Mouse (Mus musculus) midbrain, embryonic 13.5 days (tissue): ENCODE data around the gene Crmp1. TPM values are rescaled to one million over a fixed set of nuclear protein-coding genes. Genes with fewer than 3 reads are reported as not detected.
A peak's percentile ranks its signal among the peaks of the same experiment; 100 is the strongest.

Experiments
- ATAC-seq: fragments of 200-750 bp; cut with Nextera tagmentation; 2 replicates; pipeline ENCODE4 v1.8.0; 2017; ENCODE audit warnings: mild to moderate bottlenecking, moderate TSS enrichment, moderate library complexity
- H3K27ac ChIP-seq: fragments of 300-500 bp; sonication (generic); 2 replicates; pipeline ENCODE4 v1.5.1; 2015; ENCODE audit warnings: inconsistent platforms, mild to moderate bottlenecking, moderate library complexity
- H3K27me3 ChIP-seq: fragments of 300-500 bp; sonication (generic); 2 replicates; pipeline ENCODE4 v1.6.1; 2015; ENCODE audit warnings: mild to moderate bottlenecking, inconsistent platforms
- H3K36me3 ChIP-seq: fragments of 300-500 bp; sonication (generic); 2 replicates; pipeline ENCODE4 v1.6.1; 2015; ENCODE audit warnings: mild to moderate bottlenecking, inconsistent platforms
- H3K4me1 ChIP-seq: fragments of 300-500 bp; sonication (generic); replicated peaks from 2 replicates; pipeline ENCODE4 v1.6.1; 2015; ENCODE audit warnings: inconsistent platforms
- H3K4me2 ChIP-seq: fragments of 300-500 bp; sonication (generic); replicated peaks from 2 replicates; pipeline ENCODE4 v1.6.1; 2015; ENCODE audit warnings: moderate library complexity, mild to moderate bottlenecking, inconsistent platforms
- H3K4me3 ChIP-seq: fragments of 300-500 bp; sonication (generic); replicated peaks from 2 replicates; pipeline ENCODE4 v1.5.1; 2015; ENCODE audit warnings: mild to moderate bottlenecking, inconsistent platforms
- H3K9ac ChIP-seq: fragments of 300-500 bp; sonication (generic); replicated peaks from 2 replicates; pipeline ENCODE4 v1.6.1; 2015; ENCODE audit warnings: mild to moderate bottlenecking, inconsistent platforms
- H3K9me3 ChIP-seq: fragments of 300-500 bp; sonication (generic); 2 replicates; pipeline ENCODE4 v1.6.1; 2016; ENCODE audit warnings: mild to moderate bottlenecking, inconsistent platforms
- WGBS: fragments of 180-500 bp; shearing (Covaris S2); methylation state at CpG from one replicate; pipeline ENCODE4 v1.1.7; 2015; 5-methylcytosine and 5-hydroxymethylcytosine counted together
- polyA plus RNA-seq: library from polyadenylated mRNA; unstranded; fragments of >200 nt; fragmentation: Nextera tagmentation; extraction: Ambion mirVana; gene quantifications from 2 replicates; pipeline ENCODE4 v1.2.1, GENCODE M21; 2015

Crmp1 gene
- polyA plus RNA-seq, 1 experiment from 2014 or later, result 711 TPM

DNA sequence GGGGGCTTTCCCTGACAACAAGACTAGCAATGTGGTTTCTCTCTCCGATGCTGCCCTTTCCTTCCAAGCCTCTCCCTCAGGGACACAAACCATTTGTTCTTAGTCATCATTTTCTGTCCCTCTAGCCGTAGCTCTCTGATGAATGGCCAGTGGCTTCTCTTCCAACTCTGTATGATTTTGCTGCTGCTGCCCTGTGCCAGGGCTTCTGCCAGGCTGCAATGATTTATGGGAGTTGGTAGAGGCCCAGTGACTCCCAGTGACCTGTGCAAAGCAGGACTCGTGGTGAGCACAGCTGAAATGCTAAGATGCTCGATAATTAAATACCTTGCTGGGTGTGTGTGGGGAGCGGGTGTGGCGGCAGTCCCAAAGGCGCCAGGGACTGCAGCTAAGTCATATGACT lies 26.5 kb upstream of the Crmp1 start:
- ATAC-seq, result no peak
- no peak overlapping the region for H3K4me2 ChIP-seq
- H3K36me3 ChIP-seq, result no peaks in the 10 kb centered on the region
- peaks cover 12% of the 10 kb centered on the region for H3K4me1 ChIP-seq
- H3K4me3 ChIP-seq, result no peak overlapping the region
- H3K27ac ChIP-seq, result no peak overlapping the region
- WGBS, result 91% methylated on average over 7 of the region's 7 CpGs
- H3K9me3 ChIP-seq, result no peaks in the 10 kb centered on the region
- no peaks in the 10 kb centered on the region for H3K27me3 ChIP-seq
- H3K9ac ChIP-seq, result no peak overlapping the region

DNA sequence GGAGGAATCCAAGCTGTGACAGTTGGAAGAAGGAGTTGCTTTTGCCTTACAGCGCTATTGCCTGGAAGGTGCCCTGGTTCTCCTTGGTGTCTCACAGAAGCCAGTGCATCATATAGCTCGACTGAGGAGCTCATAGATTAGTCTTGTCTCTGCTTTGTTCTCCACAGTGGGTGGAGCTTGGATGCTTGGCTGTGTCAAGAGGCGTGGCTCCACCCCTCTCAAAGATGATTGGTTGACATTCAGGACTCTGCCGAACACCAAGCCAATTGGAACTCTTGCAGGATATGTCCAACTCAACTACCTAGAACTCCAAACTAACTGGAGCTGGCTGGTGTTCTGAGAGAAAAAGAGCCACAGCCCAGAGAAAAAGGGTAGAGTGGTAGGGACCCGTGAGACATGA lies 22.1 kb upstream of the Crmp1 start:
- ATAC-seq, result no peak
- 41% methylated on average over 5 of the region's 5 CpGs for WGBS
- H3K4me1 ChIP-seq, result peaks cover 27% of the 10 kb centered on the region

DNA sequence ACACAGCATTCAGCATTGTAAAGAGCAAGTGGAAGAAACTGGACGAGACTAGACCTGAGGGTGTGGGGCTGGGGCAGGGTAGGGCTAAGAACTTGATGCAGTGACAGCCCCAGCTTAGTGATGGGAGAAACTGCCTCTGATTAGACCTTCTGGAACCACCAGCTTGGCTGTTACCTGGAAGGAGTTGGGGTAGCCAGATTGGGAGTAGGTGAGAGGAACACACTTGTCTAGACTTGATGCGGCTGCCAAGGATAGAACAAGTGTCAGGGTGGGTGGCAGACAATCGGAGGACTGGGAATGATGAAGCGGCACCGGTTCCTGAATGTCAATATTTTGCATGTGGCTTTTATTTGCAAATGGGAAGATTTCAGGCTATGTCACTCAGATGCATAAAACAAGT lies 21.2 kb upstream of the Crmp1 start:
- no peaks in the 10 kb centered on the region for H3K36me3 ChIP-seq
- no peaks in the 10 kb centered on the region for H3K9me3 ChIP-seq
- 89% methylated on average over 5 of the region's 5 CpGs for WGBS
- ATAC-seq, result no peak
- H3K4me3 ChIP-seq, result no peak overlapping the region
- peaks cover 27% of the 10 kb centered on the region for H3K4me1 ChIP-seq
- H3K27me3 ChIP-seq, result 0 out of 2 replicates have a peak, but pooled peaks cover 3% of the 10 kb centered on the region
- no peak overlapping the region for H3K9ac ChIP-seq
- no peak overlapping the region for H3K4me2 ChIP-seq
- no peak overlapping the region for H3K27ac ChIP-seq

More for the DNA sequence above, 22.1 kb upstream of the Crmp1 start:
- no peak overlapping the region for H3K27ac ChIP-seq
- no peaks in the 10 kb centered on the region for H3K9me3 ChIP-seq
- H3K4me2 ChIP-seq, result no peak overlapping the region
- H3K9ac ChIP-seq, result no peak overlapping the region
- H3K36me3 ChIP-seq, result no peaks in the 10 kb centered on the region
- no peaks in the 10 kb centered on the region for H3K27me3 ChIP-seq
- no peak overlapping the region for H3K4me3 ChIP-seq

DNA sequence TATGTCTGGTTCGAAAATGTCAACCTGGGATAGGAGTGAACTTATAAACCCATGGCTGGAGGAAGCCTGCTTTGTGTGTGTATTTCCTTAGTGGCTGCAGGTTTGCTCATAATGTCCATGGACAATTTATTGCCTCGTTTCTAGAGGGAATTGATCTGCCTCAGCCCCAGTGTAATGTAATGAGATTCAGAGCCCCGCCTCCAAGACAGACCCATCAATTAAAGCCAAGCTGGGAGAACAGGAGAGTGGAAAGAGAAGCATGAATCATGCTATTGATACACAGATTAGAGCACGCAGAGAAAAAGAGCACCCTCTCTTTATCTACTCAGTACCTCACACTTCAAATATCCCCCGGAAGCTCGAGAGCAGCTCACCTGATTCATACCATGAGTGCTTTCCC lies 20.2 kb upstream of the Crmp1 start:
- Histone ChIP-seq H3K27ac (0 out of 2 replicates have a peak overlapping the region, but pooled peaks have one; percentile 32), H3K27me3 (0 out of 2 replicates have a peak, but pooled peaks cover 4% of the 10 kb centered on the region), H3K9ac (no peak overlapping the region), H3K4me3 (no peak overlapping the region), H3K9me3 (no peaks in the 10 kb centered on the region), H3K4me1 (peaks cover 27% of the 10 kb centered on the region), H3K36me3 (no peaks in the 10 kb centered on the region), H3K4me2 (no peak overlapping the region)
- WGBS, result 45% methylated on average over 6 of the region's 6 CpGs
- no peak for ATAC-seq

- Histone ChIP-seq H3K4me3 (no peak overlapping the region), H3K9ac (0 out of 2 replicates have a peak overlapping the region, but pooled peaks have one; percentile 19), H3K36me3 (no peaks in the 10 kb centered on the region), H3K4me2 (no peak overlapping the region), H3K27me3 (0 out of 2 replicates have a peak, but pooled peaks cover 4% of the 10 kb centered on the region), H3K27ac (peak overlapping the region; percentile 19; the same call in 1 of the 2 replicates), H3K4me1 (peaks cover 27% of the 10 kb centered on the region), H3K9me3 (no peaks in the 10 kb centered on the region)
- ATAC-seq, result no peak
- WGBS, result 48% methylated on average over 8 of the region's 8 CpGs
These were observed 19.4 kb upstream of the Crmp1 start for GRCm38 (mm10) chr5:37222316-37222715.

- 96% methylated on average over 1 of the region's 1 CpGs for WGBS
- no peaks in the 10 kb centered on the region for H3K36me3 ChIP-seq
- H3K27ac ChIP-seq, result no peak overlapping the region
- H3K4me2 ChIP-seq, result no peak overlapping the region
- ATAC-seq, result no peak
- H3K4me1 ChIP-seq, result peaks cover 17% of the 10 kb centered on the region
- H3K9me3 ChIP-seq, result no peaks in the 10 kb centered on the region
- no peak overlapping the region for H3K4me3 ChIP-seq
- no peak overlapping the region for H3K9ac ChIP-seq
- 0 out of 2 replicates have a peak, but pooled peaks cover 4% of the 10 kb centered on the region for H3K27me3 ChIP-seq
These were observed 16.0 kb upstream of the Crmp1 start for GRCm38 (mm10) chr5:37225708-37226107.

- ATAC-seq, result no peak
- H3K9ac ChIP-seq, result no peak overlapping the region
- no peak overlapping the region for H3K4me2 ChIP-seq
- H3K4me3 ChIP-seq, result no peak overlapping the region
- peaks cover 13% of the 10 kb centered on the region; the same call in 1 of the 2 replicates for H3K27me3 ChIP-seq
- no peaks in the 10 kb centered on the region for H3K36me3 ChIP-seq
- no peaks in the 10 kb centered on the region for H3K9me3 ChIP-seq
- WGBS, result 70% methylated on average over 6 of the region's 6 CpGs
- no peaks in the 10 kb centered on the region for H3K4me1 ChIP-seq
- H3K27ac ChIP-seq, result no peak overlapping the region
These were observed 13.6 kb upstream of the Crmp1 start for GRCm38 (mm10) chr5:37227956-37228680.

DNA sequence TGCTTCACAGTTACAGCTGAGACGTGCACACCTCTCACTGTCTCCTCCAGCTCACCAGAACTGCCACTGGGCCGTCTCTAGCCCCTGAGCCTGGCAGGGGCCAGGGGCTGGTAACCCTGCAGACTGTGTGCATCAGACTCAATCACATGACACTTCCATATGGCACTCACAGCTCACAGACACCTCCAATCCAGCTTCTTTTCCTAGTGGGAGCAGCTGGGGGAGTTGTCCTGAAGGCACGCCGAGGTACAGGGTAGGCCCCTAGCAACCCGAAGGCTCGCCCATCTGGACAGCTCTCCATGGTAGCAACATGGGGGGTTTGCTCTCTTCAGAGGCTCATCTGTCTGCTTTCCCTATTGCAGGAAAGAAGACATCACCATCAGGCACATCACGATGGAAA lies 12.8 kb upstream of the Crmp1 start:
- Histone ChIP-seq H3K9ac (no peak overlapping the region), H3K27me3 (peaks cover 13% of the 10 kb centered on the region; the same call in 1 of the 2 replicates), H3K27ac (no peak overlapping the region), H3K4me1 (no peaks in the 10 kb centered on the region), H3K4me3 (no peak overlapping the region), H3K4me2 (no peak overlapping the region), H3K36me3 (no peaks in the 10 kb centered on the region), H3K9me3 (no peaks in the 10 kb centered on the region)
- 70% methylated on average over 7 of the region's 7 CpGs for WGBS
- ATAC-seq, result peak; percentile 56; the same call in 1 of the 2 replicates

DNA sequence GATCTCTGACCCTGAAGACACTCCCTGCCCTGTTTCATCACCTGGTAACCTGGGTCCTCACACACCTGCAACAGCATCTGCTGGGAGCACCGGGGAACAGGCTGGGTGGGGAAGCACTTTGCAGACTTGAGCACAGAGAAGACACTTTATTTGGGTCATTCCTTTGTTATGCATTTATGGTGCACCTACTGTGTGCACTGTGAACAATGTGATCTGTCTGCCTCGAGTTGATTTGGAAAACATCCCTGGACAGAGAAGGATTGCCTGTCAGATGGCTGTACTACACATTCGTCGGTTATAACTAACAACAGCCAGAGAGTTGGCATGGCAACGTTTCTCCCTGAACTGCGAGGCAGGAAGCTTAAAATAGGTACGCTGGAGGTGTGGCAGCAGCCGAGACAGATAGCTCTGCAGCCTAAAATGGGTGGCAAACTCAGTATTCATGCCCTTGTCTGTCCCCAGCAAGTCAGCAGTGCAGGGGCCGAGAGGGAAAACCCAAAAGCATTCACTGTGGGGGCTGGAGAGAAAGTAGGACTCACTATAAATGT lies 8.7 kb upstream of the Crmp1 start:
- Histone ChIP-seq H3K36me3 (no peaks in the 10 kb centered on the region), H3K4me1 (no peaks in the 10 kb centered on the region), H3K9ac (no peak overlapping the region), H3K27me3 (peaks cover 17% of the 10 kb centered on the region; the same call in 1 of the 2 replicates), H3K4me2 (no peak overlapping the region), H3K4me3 (no peak overlapping the region), H3K9me3 (no peaks in the 10 kb centered on the region), H3K27ac (no peak overlapping the region)
- WGBS, result 52% methylated on average over 9 of the region's 9 CpGs
- ATAC-seq, result no peak

DNA sequence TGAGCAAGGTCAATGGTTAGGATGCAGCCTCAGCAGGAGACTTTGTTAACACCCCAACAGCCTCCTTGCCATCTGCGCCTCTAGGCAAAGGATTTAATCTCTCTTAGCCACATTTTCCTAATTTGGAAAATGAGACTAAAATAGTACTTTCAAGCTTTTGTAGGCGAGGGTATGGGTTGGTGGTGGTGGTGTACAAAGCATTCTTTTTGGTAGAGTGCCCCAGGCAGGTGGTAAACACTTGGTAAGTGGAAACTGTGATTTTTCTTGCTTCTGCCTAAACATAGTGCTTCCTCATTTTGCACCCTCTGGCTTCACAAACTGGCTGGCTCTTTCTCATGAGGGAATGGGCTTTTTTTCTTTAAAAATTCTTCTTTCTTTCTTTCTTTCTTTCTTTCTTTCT lies 3.1 kb upstream of the Crmp1 start:
- peaks cover 44% of the 10 kb centered on the region for H3K27me3 ChIP-seq
- H3K27ac ChIP-seq, result no peak overlapping the region
- no peaks in the 10 kb centered on the region for H3K9me3 ChIP-seq
- ATAC-seq, result no peak
- H3K4me2 ChIP-seq, result no peak overlapping the region
- H3K4me1 ChIP-seq, result peaks cover 32% of the 10 kb centered on the region
- no peaks in the 10 kb centered on the region for H3K36me3 ChIP-seq
- no peak overlapping the region for H3K9ac ChIP-seq
- no peak overlapping the region for H3K4me3 ChIP-seq
- 40% methylated on average over 2 of the region's 2 CpGs for WGBS

GRCm38 (mm10) chr5:37240550-37240949 lies 1.2 kb upstream of the Crmp1 start:
- Histone ChIP-seq H3K9ac (no peak overlapping the region), H3K9me3 (no peaks in the 10 kb centered on the region), H3K4me1 (peaks cover 49% of the 10 kb centered on the region), H3K4me3 (no peak overlapping the region), H3K36me3 (no peaks in the 10 kb centered on the region), H3K27ac (no peak overlapping the region), H3K4me2 (no peak overlapping the region), H3K27me3 (peaks cover 40% of the 10 kb centered on the region)
- WGBS, result 3% methylated on average over 5 of the region's 5 CpGs
- no peak for ATAC-seq

DNA sequence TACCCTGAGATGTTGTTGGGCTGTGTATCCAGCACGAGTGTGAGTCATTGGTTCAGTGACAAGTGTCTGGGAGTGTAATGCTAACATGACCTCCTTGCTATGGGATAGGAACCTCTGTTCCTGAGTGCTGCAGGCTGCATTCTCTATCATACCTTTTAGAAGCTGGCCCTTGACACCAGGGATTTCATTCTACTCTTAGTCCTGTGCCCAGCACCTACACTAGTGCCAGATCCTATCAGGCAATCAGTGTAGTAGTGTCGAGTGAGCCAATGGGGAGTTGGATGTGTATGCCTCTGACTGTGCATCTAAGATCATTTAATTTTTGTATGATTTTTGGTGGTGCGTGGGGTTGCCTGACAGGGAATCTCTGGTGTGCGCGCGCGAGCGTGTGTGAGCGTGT lies 516 bp upstream of the Crmp1 start:
- peaks cover 40% of the 10 kb centered on the region for H3K27me3 ChIP-seq
- peak; percentile 5 for ATAC-seq

More for the DNA sequence above, 516 bp upstream of the Crmp1 start:
- Histone ChIP-seq H3K9me3 (no peaks in the 10 kb centered on the region), H3K4me2 (peak overlapping the region; percentile 84), H3K27ac (peak overlapping the region; percentile 60; the same call in 1 of the 2 replicates), H3K4me1 (peaks cover 49% of the 10 kb centered on the region), H3K9ac (peak overlapping the region; percentile 93), H3K4me3 (peak overlapping the region; percentile 86), H3K36me3 (no peaks in the 10 kb centered on the region)
- WGBS, result 12% methylated on average over 9 of the region's 9 CpGs
